Mouse (Mus musculus) gastrocnemius, adult 8-10 months (tissue): Measurements from ENCODE around the gene Tatdn3. TPM values are rescaled to one million over a fixed set of nuclear protein-coding genes. Genes with fewer than 3 reads are reported as not detected.

Experiments used
- DNase-seq, 2 experiments: peaks; one replicate each; pipeline ENCODE4 v3.0.0; 2022; ENCODE audit warnings: low spot score in 2 of 2
- total RNA-seq, 4 experiments: library from RNA; stranded (reverse); gene quantifications; 2 replicates each; pipeline ENCODE4 v1.2.4; 2022

The Tatdn3 gene
- total RNA-seq, 4 experiments from 2014 or later: 9.9 to 16.6 (median 13.7) TPM

- peak in 1 of 2 experiments; percentile 38 for DNase-seq
Measured at GRCm38 (mm10) chr1:191075199-191075883, 12.6 kb upstream of the Tatdn3 start.

- DNase-seq: no peak
Measured at GRCm38 (mm10) chr1:191073486-191073885, 10.8 kb upstream of the Tatdn3 start.

- no peak for DNase-seq
Measured at GRCm38 (mm10) chr1:191073001-191073400, 10.3 kb upstream of the Tatdn3 start.

GRCm38 (mm10) chr1:191072329-191072913 lies 9.7 kb upstream of the Tatdn3 start:
- DNase-seq: no peak

DNA sequence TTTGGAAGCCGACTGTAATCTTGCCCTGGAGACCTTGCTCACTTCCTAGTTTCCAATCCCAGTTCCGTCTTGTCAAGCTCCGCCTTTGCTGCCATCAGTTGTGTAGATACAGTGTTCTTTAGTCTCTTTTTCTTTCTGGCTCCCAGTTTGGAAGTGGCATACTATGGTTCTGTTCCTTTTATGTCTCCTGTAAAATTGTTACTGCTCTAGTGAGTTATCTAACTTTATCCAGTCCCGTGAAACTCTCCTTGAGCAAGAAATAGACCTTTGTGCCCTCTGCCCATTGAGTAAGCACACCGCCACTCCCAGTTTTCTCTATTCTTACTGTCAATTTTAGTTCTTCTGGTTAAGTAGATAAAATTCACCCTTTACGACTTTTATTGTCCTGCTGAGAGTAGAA lies 8.9 kb upstream of the Tatdn3 start:
- DNase-seq: no peak

DNA sequence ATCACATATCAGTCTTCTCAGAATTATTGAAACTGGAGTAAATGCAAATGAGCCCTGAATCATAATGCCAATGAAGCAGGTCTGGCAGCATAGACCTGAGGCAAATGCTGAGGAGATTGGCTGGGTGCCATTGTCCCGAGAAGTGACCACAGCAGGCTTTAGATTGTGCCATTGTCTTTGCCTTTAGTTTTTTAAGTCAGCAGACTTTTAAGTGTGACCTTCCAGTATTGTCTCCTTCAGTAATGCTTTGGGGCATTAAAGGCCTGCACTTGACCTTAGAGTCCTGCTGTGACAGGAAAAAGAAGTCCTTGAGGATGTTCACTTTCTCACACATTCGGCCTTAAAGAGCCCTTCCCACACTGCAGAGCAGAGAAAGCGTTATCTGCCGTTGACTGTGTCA lies 7.5 kb upstream of the Tatdn3 start:
- no peak for DNase-seq

DNA sequence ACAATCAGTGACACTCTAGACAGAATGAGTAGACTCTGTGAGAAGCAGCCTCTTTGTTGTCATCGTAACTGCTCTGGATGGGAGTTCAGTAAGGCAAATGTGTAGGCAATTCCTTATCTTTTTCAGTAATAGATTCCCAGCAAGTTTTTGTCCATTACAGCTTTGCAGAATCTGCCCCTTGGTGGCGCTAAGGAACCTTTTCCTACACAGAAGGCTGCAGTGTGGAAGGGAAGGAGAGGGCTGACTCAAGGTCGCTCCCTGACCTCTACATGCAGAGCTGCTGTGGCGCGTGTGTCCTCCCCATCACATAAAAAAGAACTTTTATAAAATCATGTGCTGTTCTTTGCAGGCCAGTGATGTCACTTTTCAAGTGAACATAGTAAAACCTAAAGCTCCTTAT lies 5.6 kb upstream of the Tatdn3 start:
- no peak for DNase-seq

- no peak for DNase-seq
Measured at GRCm38 (mm10) chr1:191065188-191065587, 2.5 kb upstream of the Tatdn3 start.

GRCm38 (mm10) chr1:191064535-191064934 lies 1.8 kb upstream of the Tatdn3 start:
- DNase-seq: no peak

GRCm38 (mm10) chr1:191063700-191064099 lies 968 bp upstream of the Tatdn3 start:
- DNase-seq: no peak

DNA sequence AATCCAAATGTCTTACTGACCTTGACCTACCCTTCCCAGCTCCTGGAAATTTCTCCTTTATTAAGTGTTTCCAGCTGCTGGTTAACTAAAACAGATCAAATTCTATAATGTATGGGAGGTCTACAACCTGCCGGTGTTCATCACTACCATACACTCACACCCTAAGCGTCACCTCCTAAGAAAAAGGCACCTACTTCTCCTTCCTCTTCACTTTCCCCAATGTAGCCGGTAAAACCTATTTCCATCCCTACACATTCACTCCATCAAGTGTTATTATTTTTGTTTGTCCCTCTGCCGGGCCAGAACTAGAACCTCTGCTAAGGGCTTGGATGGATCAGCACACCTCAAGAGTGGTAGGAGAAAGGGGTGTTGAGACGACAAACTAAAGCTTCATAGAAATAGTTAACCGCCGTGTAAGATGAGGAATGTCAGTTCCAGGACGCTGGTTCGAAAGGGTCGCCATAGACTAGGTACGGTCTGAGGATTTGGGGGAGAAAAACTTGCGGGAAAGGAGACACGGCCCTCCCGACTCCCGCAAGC lies 421 bp downstream of the Tatdn3 start:
- no peak for DNase-seq

GRCm38 (mm10) chr1:191057461-191057860 lies 5.3 kb downstream of the Tatdn3 start:
- DNase-seq: no peak

DNA sequence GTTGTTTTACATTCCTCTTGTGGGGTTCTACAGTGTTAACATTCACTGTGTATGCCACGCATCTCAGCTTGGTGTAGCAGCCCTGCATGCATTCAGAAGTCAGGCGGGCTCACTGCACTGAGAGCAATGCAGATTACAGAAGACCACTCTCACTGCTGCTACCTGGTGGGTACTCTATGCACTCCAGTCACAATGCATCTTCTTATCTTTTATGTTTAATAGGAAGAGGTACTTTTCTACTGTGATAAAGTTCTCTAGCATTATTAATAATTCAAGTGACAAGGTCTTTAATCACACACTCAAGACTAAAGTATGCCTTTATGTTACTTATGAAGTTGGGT lies 7.2 kb downstream of the Tatdn3 start:
- no peak for DNase-seq

DNA sequence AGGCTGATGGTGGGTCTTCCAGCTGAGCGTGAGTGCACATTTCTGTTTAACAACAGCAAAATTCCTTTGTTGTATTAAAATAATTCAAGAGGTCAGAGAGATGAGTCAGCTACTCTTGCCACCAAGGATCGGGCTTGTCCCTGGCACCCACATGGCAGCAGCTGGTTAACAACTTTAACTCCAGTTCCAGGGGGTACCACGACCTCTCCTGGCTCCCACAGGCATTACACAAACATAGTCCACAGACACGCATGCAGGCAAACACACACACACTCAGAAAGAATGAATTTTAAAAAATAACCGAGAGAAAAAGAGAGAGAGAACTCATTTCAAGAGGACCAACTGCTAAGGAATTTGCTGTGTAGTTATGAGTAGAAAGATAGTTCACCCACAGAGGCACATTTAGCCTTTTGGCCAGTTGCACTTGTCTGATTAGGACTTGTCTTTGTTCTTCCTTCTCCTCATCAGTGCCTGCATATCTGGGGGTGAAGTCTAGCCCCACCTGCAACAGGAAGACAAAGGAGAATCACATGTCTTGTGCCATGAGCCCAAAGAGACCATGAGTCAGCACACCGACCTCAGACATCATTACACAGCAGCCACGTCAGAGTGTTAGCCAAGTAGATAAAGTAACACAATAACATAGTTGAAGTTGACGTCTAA lies 7.7 kb downstream of the Tatdn3 start:
- peak; percentile 29 to 33 for DNase-seq

DNA sequence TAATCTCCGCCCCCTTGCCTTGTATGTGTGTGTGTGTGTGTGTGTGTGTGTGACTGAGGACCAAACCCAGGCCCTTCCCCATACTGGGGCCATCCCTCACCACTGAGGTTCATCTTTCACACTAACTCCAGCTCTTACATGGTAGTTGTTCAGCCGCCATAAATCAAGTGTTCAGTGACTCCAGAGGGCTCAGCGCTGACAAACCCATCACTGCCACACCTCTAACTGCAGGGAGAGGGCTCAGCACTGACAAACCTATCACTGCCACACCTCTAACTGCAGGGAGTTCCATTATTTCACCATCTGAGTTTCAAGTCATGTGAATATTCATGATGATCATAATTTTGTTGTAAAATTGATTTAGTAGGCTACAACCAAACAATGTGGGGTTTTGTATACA lies 9.2 kb downstream of the Tatdn3 start:
- no peak for DNase-seq

- peak; percentile 61 to 81 for DNase-seq
Measured at GRCm38 (mm10) chr1:191046231-191046824, 16.4 kb downstream of the Tatdn3 start.

- DNase-seq: no peak
Measured at GRCm38 (mm10) chr1:191045264-191045663, 17.5 kb downstream of the Tatdn3 start.

DNA sequence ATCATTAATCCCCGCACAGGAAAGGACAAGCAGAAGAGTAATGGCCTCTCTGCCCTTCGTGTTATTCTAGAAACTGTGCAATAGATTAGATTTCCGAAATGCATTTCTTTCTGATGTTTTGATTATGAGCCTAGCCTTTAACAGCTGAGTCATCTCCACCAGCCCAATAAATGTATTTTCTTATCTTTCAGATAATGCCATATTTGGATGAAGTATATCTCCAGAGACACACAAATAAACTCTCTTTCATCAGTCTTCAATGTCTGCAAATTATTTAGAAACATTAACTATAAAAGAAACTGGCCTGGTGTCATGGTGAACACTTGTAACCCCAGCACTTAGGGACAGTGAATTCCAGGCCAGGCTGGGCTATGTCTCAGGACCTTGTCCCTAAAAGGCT lies 20.0 kb downstream of the Tatdn3 start:
- no peak for DNase-seq

- no peak for DNase-seq
Measured at GRCm38 (mm10) chr1:191042106-191042505, 20.6 kb downstream of the Tatdn3 start.

DNA sequence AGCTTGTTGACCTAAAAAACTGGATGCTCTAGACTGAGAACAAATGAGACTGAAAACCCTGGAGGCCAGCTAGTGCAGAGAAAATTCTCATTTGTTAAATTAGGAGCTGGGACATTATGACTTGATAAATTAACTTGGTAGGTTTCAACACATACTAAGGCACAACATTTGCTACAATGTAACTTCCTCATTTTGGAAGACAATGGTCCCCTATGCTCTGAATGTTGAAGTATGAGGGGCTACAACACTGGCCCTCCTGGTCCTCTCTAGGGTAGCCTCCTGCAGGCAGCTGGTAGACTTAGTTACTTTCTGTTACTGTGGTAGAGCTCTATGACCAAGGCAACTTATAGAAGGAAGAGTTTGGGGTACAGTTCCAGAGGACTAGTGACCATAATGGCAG lies 21.4 kb downstream of the Tatdn3 start:
- DNase-seq: no peak

- no peak for DNase-seq
Measured at GRCm38 (mm10) chr1:191037999-191038398, 24.7 kb downstream of the Tatdn3 start.
